Mouse (Mus musculus): ENCODE results near the gene Klhl40.

Gene Klhl40

GRCm38 (mm10) chr9:121777484-121778065 is at the start of gene Klhl40:
Gene Klhl40, plus strand, starts transcription at chr9:121777607.
- no peak for DNase-seq

DNA sequence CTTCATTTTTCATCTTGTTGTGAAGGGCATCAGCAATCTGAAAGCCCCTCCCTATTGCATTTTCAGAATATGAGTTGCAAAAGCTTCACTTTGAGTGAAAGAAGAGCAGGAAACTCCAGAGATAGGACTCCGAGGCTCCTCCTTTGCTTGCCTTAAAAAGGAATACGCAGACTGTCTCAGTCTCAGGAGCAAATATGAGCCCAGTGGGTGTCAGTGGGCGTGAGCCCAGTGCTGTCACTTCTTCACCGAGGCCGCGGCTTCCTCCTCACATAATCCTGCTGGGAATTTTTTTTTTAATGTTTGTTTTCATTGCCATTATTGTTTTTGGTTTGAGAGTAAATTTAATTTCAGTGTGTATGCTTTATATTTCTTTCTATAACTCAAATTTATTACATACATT is 36.9 kb upstream of the Klhl40 start:
- DNase-seq, result no peak

DNA sequence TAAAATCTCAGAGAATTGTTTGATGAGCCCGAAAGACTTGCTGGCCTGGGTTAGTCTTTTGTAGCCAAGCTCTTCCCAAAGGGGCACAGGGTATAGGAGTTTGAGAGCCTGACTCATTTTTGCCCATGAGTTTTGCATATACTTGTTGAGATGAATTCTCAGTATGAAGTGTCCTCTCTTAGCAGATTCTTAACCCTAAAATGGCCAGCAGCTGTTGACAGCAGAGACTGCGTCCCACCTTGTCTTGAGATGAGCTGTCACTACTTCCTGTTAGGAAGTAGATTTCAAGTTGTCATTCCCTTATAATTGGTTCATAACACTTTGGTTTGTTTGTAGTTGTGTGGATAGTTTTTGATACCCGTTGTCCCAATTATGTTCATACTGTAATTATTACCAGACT is 36.2 kb upstream of the Klhl40 start:
- DNase-seq, result no peak

DNA sequence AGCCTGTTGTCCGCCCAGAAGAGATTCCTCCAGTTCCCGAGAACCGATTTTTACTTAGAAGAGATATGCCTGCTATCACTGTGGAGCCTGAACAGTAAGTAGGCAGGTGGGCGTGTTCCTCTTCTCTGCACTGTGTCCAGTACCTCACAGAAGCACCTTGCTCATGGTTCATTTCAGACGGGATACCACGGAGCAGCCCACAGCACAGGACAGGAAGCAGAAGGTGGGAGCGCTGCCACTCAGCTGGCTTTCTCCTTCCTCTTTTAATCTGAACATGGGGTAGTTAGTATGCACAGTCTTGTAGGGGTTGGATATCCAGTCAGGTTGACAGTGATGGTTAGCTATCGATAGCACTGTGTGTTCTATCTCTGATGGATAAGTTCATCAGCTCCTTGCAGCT is 33.4 kb upstream of the Klhl40 start:
- DNase-seq, result no peak

DNA sequence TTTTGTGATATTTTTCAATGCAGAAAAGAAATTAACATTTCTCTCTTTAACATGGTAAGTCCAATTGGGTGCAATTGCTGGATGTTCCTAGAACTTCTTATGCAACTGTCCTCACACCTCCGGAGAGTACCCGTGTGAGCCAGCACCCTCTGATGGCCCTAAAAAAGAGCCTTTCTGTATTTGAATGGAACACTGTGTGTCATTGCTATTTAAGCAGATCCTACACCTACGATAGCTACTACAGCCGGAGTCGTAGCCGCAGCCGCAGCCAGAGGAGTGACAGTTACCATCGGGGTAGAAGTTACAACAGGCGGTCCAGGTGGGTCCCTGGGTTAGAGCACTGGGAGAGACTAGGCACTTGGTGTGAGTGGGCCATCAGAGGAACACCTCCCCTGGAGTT is 24.6 kb upstream of the Klhl40 start:
- no peak for DNase-seq

- no peak for DNase-seq
Measured at GRCm38 (mm10) chr9:121754624-121755023, 22.8 kb upstream of the Klhl40 start.

GRCm38 (mm10) chr9:121756785-121757184 is 20.6 kb upstream of the Klhl40 start:
- no peak for DNase-seq

GRCm38 (mm10) chr9:121757432-121757831 is 20.0 kb upstream of the Klhl40 start:
- DNase-seq, result no peak

- DNase-seq, result no peak
Measured at GRCm38 (mm10) chr9:121757835-121758814, 19.3 kb upstream of the Klhl40 start.

GRCm38 (mm10) chr9:121759091-121760081 is 18.0 kb upstream of the Klhl40 start, which contains the start of gene Zfp651:
Gene Zfp651, plus strand, starts transcription at chr9:121759330.
- DNase-seq, result peak in 1 of 2 experiments; percentile 49

DNA sequence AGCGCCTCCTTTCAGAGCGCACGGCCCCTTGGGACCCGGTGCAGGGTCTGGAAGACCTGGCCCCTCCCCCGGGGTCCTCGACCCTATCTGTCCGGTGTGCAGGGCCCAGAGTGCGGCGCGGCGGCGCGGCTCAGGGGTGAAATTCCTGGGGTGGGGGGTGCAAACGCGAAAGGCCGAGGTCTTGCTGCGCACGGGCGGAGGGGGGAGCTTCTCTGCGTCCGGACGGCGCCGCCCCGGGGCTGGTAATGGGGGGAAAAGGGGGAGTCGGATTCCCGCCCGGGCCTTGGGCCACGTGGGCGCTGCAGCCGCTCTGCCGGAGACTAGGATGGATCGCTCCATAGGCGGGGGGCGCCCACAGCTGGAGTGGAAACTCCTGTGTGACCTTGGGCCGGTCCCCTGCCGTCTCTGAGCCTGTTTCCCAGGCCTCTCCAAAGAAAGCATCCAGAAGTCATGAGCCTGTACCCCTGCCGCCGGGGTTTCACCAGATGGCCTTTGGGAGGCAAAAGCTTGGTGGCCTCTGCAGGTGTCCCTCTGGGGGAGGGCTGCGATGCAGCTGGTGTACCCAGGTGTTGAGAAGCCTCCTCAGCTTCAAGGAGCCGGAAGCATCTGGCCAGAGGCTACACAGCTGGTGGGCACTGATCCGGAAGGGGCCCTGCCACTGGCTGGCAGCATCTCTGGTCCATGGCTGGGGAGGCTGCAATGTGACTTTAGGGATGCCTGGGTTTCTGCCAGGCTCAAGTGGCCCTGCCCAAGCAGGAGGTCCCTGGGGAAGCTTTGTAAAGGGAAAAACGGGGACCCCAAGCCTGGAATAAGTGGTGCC is 16.9 kb upstream of the Klhl40 start:
- DNase-seq, result peak; percentile 31 to 57

GRCm38 (mm10) chr9:121761091-121761665 is 16.2 kb upstream of the Klhl40 start:
- DNase-seq, result no peak

DNA sequence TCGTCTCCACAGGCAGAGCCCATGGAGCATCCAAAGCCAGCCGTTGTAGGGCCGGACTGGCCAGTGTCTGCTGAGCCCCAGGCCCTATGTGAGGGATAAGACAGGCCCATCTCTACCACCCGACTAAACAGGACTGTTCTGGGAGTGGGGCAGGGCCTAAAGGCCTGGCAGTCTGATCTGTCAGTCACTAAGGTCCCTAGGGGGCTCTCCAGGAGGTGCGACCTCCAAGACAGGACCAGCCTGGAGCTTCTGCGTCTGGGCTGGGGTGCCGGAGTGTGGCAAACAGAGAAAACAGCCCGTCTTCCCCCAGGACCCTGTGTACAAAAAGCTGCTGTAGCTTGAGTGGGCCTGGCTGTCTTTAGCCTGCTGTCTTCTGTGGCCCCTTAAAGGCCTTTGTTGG is 15.6 kb upstream of the Klhl40 start:
- DNase-seq, result no peak

GRCm38 (mm10) chr9:121762248-121762647 is 15.2 kb upstream of the Klhl40 start:
- no peak for DNase-seq

DNA sequence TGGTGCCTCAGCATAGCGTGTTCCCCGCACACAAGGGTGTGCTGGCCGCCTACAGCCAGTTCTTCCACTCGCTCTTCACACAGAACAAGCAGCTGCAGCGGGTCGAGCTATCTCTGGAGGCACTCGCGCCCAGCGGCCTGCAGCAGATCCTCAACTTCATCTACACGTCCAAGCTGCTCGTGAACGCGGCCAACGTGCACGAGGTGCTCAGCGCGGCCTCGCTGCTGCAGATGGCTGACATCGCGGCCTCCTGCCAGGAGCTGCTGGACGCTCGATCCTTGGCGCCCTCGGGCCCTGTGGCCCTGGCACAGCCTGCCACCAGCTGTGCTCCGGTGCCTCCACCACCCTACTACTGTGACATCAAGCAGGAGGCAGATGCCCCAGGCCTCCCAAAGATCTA is 14.6 kb upstream of the Klhl40 start:
- DNase-seq, result no peak

DNA sequence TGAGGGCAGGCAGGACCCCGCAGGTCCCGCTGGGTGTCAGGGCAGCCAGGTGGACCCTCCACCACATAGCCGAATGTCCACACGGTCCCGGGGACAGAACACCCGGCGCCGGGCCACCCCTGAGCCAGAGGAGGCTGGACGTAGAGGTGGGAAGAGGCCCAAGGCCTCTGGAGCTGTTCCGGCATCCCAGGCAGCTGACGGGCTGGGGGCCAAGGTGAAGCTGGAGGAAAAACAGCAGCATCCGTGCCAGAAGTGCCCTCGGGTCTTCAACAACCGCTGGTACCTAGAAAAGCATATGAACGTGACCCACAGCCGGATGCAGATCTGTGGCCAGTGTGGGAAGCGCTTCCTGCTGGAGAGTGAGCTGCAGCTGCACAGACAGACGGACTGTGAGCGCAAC is 13.7 kb upstream of the Klhl40 start:
- DNase-seq, result no peak

- no peak for DNase-seq
Measured at GRCm38 (mm10) chr9:121765166-121765855, 12.1 kb upstream of the Klhl40 start.

DNA sequence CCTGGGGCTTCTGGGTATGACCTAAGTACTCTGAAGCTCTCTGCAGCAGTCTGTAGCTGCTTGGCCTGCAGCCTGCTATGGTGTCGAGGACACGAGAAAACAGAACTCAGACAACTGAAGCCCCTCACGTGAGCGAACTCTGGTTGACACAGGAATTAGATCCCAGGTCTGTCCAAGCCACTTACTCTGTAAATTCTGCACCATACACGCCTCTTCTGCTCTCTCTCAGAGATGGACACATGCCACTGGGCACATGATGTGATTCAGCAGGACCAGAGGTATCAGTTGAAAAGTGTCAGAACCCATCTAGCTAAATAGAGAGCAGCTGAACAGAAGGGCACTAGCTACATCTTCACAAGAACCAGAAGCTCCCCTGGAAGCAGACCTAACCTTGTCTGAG is 5.0 kb upstream of the Klhl40 start:
- DNase-seq, result no peak

DNA sequence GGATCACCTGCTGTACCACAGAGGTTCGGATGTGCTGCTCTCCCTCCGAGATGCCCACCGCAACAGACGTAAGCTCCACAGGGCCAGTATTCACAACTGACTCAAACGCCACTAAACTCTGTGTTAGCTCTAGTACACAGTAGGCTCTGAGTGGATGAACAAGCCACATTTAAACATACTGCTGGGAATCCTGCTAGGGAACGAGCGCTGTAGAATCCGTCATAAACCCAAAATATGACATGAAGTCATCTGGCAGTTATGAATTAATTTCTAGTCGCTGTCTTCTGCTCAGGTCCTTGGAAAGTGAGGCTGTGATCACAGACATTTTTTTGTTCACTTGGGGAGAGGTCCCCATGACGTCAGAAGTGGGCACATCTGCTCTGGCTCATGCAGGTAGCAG is 1.5 kb upstream of the Klhl40 start:
- DNase-seq, result no peak

GRCm38 (mm10) chr9:121776511-121776910 is 896 bp upstream of the Klhl40 start:
- DNase-seq, result no peak

DNA sequence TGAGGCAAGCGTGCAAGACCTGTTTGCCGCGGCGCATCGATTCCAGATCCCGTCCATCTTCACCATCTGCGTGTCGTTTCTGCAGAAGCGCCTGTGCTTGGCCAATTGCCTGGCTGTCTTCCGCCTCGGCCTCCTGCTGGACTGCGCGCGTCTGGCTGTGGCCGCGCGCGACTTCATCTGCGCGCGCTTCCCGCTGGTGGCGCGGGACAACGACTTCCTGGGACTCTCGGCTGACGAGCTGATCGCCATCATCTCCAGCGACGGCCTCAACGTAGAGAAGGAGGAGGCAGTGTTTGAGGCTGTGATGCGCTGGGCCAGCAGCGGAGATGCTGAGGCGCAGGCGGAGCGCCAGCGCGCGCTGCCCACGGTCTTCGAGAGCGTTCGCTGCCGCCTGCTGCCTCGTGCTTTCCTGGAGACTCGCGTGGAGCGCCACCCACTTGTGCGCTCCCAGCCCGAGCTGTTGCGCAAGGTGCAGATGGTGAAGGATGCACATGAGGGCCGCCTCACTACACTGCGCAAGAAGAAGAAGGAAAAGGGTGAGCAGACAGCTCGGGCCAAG is 738 bp downstream of the Klhl40 start:
- DNase-seq, result no peak
